Mouse (Mus musculus): ENCODE results near the gene Pde1b.

DNA sequence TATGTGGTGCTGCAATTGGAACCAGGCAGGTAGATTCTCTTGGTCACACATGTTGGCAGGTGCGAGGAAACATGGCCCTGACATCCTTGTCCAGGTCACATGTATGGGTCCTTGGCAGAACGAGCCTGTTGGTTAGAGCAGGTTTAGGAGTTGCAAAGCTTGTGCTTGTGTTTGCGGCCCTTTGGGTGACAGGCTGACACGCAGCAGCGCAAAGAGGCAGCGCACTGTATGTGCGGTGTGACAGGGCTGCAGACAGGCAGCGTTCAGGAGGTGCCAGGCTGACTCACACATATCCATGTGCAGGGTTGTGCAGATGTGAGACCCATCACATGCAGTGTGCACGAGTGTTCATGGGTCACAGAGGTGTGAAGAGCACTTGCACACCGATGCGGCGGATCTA lies 826 bp downstream of the Pde1b start:
- no peak for TF ChIP-seq POLR2A (IDR thresholded peaks at IDR 0.05; ENCODE audit: insufficient read depth, low read depth, low read length)
- TF ChIP-seq CTCF (IDR thresholded peaks at IDR 0.05): no peak
